Mouse (Mus musculus): ENCODE results near the gene Lyl1. TPM values are rescaled to one million over a fixed set of nuclear protein-coding genes. Genes with fewer than 3 reads are reported as not detected.

Gene Lyl1
- total and polyA plus RNA-seq, 2 experiments from 2014 or later = 4.4 to 8.7 TPM

- no peak overlapping the region for H3K4me3 ChIP-seq (ENCODE audit: low read depth, low read length)
- H3K4me2 ChIP-seq (ENCODE audit: low read depth, low read length) = no peak overlapping the region
- 77% methylated on average over 16 of the region's 16 CpGs for WGBS
- TF ChIP-seq EP300 (IDR thresholded peaks at IDR 0.05; ENCODE audit: low read depth) (no peak), CTCF (IDR thresholded peaks at IDR 0.05; ENCODE audit: low read depth) (no peak)
- ATAC-seq (ENCODE audit: insufficient read depth, low read depth) = no peak
- no peak overlapping the region for H3K9ac ChIP-seq (replicated peaks; ENCODE audit: low read depth, low read length)
- no peak for DNase-seq (ENCODE audit: low spot score)
- no peaks in the 10 kb centered on the region for H3K27me3 ChIP-seq (ENCODE audit: control insufficient read depth, insufficient read depth, low read length)
- H3K9me3 ChIP-seq (replicated peaks; ENCODE audit: control insufficient read depth, low read length) = no peaks in the 10 kb centered on the region
- H3K27ac ChIP-seq (ENCODE audit: low read depth) = no peak overlapping the region
- H3K4me1 ChIP-seq (ENCODE audit: control insufficient read depth, insufficient read depth) = peaks cover 20% of the 10 kb centered on the region
- peaks cover 3% of the 10 kb centered on the region; the same call in 1 of the 2 replicates for H3K36me3 ChIP-seq (replicated peaks; ENCODE audit: control insufficient read depth, insufficient read depth, low read length)
Measured at GRCm38 (mm10) chr8:84749519-84749918, 48.3 kb downstream of the Lyl1 start.

- Histone ChIP-seq H3K27me3 (ENCODE audit: control insufficient read depth, insufficient read depth, low read length) (no peaks in the 10 kb centered on the region), H3K27ac (ENCODE audit: low read depth) (no peak overlapping the region), H3K36me3 (replicated peaks; ENCODE audit: control insufficient read depth, insufficient read depth, low read length) (peaks cover 9% of the 10 kb centered on the region; the same call in 1 of the 2 replicates), H3K4me2 (ENCODE audit: low read depth, low read length) (no peak overlapping the region), H3K4me1 (ENCODE audit: control insufficient read depth, insufficient read depth) (0 out of 2 replicates have a peak, but pooled peaks cover 9% of the 10 kb centered on the region), H3K9me3 (replicated peaks; ENCODE audit: control insufficient read depth, low read length) (no peaks in the 10 kb centered on the region), H3K9ac (replicated peaks; ENCODE audit: low read depth, low read length) (no peak overlapping the region), H3K4me3 (ENCODE audit: low read depth, low read length) (no peak overlapping the region)
- WGBS = 76% methylated on average over 6 of the region's 6 CpGs
- ATAC-seq (ENCODE audit: insufficient read depth, low read depth) (0 out of 2 replicates have a peak, but pooled peaks have one; percentile 24), DNase-seq (ENCODE audit: low spot score) (no peak)
- TF ChIP-seq CTCF (IDR thresholded peaks at IDR 0.05; ENCODE audit: low read depth) = no peak
- TF ChIP-seq EP300 (IDR thresholded peaks at IDR 0.05; ENCODE audit: low read depth) = no peak
Measured at GRCm38 (mm10) chr8:84752734-84753582, 51.7 kb downstream of the Lyl1 start.

Other genes with a start within 250 kb of the Lyl1 start
- gene Ier2, start 38.6 kb upstream of the Lyl1 start, total RNA-seq (2014; rRNA removed; ENCODE audit: low replicate concordance) = 17.0 and 23.2 TPM in 2 replicates
- gene Ier2, start 38.6 kb upstream of the Lyl1 start, polyA plus RNA-seq (2015; fragmentation: Nextera tagmentation; extraction: Ambion mirVana) = 33.3 and 38.3 TPM in 2 replicates
- 98.3 and 116 TPM in 2 replicates for gene Trmt1, start 15.2 kb upstream of the Lyl1 start, total RNA-seq (2014; rRNA removed; ENCODE audit: low replicate concordance)
- 28.4 and 29.5 TPM in 2 replicates for gene Trmt1, start 15.2 kb upstream of the Lyl1 start, polyA plus RNA-seq (2015; fragmentation: Nextera tagmentation; extraction: Ambion mirVana)
- gene Nacc1, start 13.6 kb upstream of the Lyl1 start, total RNA-seq (2014; rRNA removed; ENCODE audit: low replicate concordance) = 68.0 and 83.6 TPM in 2 replicates
- 6.2 and 6.9 TPM in 2 replicates for gene Nacc1, start 13.6 kb upstream of the Lyl1 start, polyA plus RNA-seq (2015; fragmentation: Nextera tagmentation; extraction: Ambion mirVana)
- 1.0 TPM in 1 of 2 replicates, not detected in the other for gene G430095P16Rik, start 21.6 kb downstream of the Lyl1 start, total RNA-seq (2014; rRNA removed; ENCODE audit: low replicate concordance)
- 3.0 and 3.1 TPM in 2 replicates for gene G430095P16Rik, start 21.6 kb downstream of the Lyl1 start, polyA plus RNA-seq (2015; fragmentation: Nextera tagmentation; extraction: Ambion mirVana)
- gene Nfix, start 98.9 kb downstream of the Lyl1 start, total RNA-seq (2014; rRNA removed; ENCODE audit: low replicate concordance) = 41.9 and 48.5 TPM in 2 replicates
- 18.2 TPM in 2 replicates for gene Nfix, start 98.9 kb downstream of the Lyl1 start, polyA plus RNA-seq (2015; fragmentation: Nextera tagmentation; extraction: Ambion mirVana)
- gene Dand5, start 121.4 kb downstream of the Lyl1 start, total RNA-seq (2014; rRNA removed; ENCODE audit: low replicate concordance) = 2.1 and 15.4 TPM in 2 replicates
- 6.2 and 8.0 TPM in 2 replicates for gene Dand5, start 121.4 kb downstream of the Lyl1 start, polyA plus RNA-seq (2015; fragmentation: Nextera tagmentation; extraction: Ambion mirVana)
- gene Gadd45gip1, start 130.1 kb downstream of the Lyl1 start, total RNA-seq (2014; rRNA removed; ENCODE audit: low replicate concordance) = 47.1 and 49.8 TPM in 2 replicates
- 48.1 and 50.0 TPM in 2 replicates for gene Gadd45gip1, start 130.1 kb downstream of the Lyl1 start, polyA plus RNA-seq (2015; fragmentation: Nextera tagmentation; extraction: Ambion mirVana)
- 89.2 and 126 TPM in 2 replicates for gene Rad23a, start 139.2 kb downstream of the Lyl1 start, total RNA-seq (2014; rRNA removed; ENCODE audit: low replicate concordance)
- 111 and 125 TPM in 2 replicates for gene Rad23a, start 139.2 kb downstream of the Lyl1 start, polyA plus RNA-seq (2015; fragmentation: Nextera tagmentation; extraction: Ambion mirVana)
- gene Calr, start 145.5 kb downstream of the Lyl1 start, total RNA-seq (2014; rRNA removed; ENCODE audit: low replicate concordance) = 211 and 235 TPM in 2 replicates
- gene Calr, start 145.5 kb downstream of the Lyl1 start, polyA plus RNA-seq (2015; fragmentation: Nextera tagmentation; extraction: Ambion mirVana) = 201 and 266 TPM in 2 replicates
- gene Farsa, start 155.5 kb downstream of the Lyl1 start, total RNA-seq (2014; rRNA removed; ENCODE audit: low replicate concordance) = 38.6 and 40.0 TPM in 2 replicates
- 36.3 and 38.3 TPM in 2 replicates for gene Farsa, start 155.5 kb downstream of the Lyl1 start, polyA plus RNA-seq (2015; fragmentation: Nextera tagmentation; extraction: Ambion mirVana)
- gene Syce2, start 170.7 kb downstream of the Lyl1 start, total RNA-seq (2014; rRNA removed; ENCODE audit: low replicate concordance) = 0.15 and 1.7 TPM in 2 replicates
- gene Syce2, start 170.7 kb downstream of the Lyl1 start, polyA plus RNA-seq (2015; fragmentation: Nextera tagmentation; extraction: Ambion mirVana) = 9.7 and 11.8 TPM in 2 replicates
- 45.5 and 52.8 TPM in 2 replicates for gene Gcdh, start 192.5 kb downstream of the Lyl1 start, total RNA-seq (2014; rRNA removed; ENCODE audit: low replicate concordance)
- 33.0 and 33.5 TPM in 2 replicates for gene Gcdh, start 192.5 kb downstream of the Lyl1 start, polyA plus RNA-seq (2015; fragmentation: Nextera tagmentation; extraction: Ambion mirVana)
- not detected in 2 replicates for gene Klf1, start 200.5 kb downstream of the Lyl1 start, total RNA-seq (2014; rRNA removed; ENCODE audit: low replicate concordance)
- gene Klf1, start 200.5 kb downstream of the Lyl1 start, polyA plus RNA-seq (2015; fragmentation: Nextera tagmentation; extraction: Ambion mirVana) = 0.27 and 0.56 TPM in 2 replicates
- gene Dnase2a, start 207.1 kb downstream of the Lyl1 start, total RNA-seq (2014; rRNA removed; ENCODE audit: low replicate concordance) = 6.0 and 11.0 TPM in 2 replicates
- gene Dnase2a, start 207.1 kb downstream of the Lyl1 start, polyA plus RNA-seq (2015; fragmentation: Nextera tagmentation; extraction: Ambion mirVana) = 4.6 and 5.6 TPM in 2 replicates
- gene Mast1, start 235.9 kb downstream of the Lyl1 start, total RNA-seq (2014; rRNA removed; ENCODE audit: low replicate concordance) = 0.08 TPM in 1 of 2 replicates, not detected in the other
- 0.05 TPM in 1 of 2 replicates, not detected in the other for gene Mast1, start 235.9 kb downstream of the Lyl1 start, polyA plus RNA-seq (2015; fragmentation: Nextera tagmentation; extraction: Ambion mirVana)
- not detected in 2 replicates for gene Rtbdn, start 245.5 kb downstream of the Lyl1 start, total RNA-seq (2014; rRNA removed; ENCODE audit: low replicate concordance)
- gene Rtbdn, start 245.5 kb downstream of the Lyl1 start, polyA plus RNA-seq (2015; fragmentation: Nextera tagmentation; extraction: Ambion mirVana) = 0.10 TPM in 1 of 2 replicates, not detected in the other